Mouse (Mus musculus): ENCODE data around the gene Cenpa.
"Not testable (repeated sequence)": the region's sequence is repeated elsewhere in the genome, so short reads cannot be mapped to it uniquely, and the experiment has no call there.

Gene Cenpa

GRCm38 (mm10) chr5:30681970-30682369, 15.4 kb downstream of the Cenpa start:
- DNase-seq (ENCODE audit: low spot score), result no peak

- no peak for DNase-seq (ENCODE audit: low spot score)
These were observed 16.5 kb downstream of the Cenpa start for GRCm38 (mm10) chr5:30682967-30683600.

GRCm38 (mm10) chr5:30683993-30684392, 17.4 kb downstream of the Cenpa start:
- DNase-seq (ENCODE audit: low spot score), result no peak

GRCm38 (mm10) chr5:30686781-30687180, 20.2 kb downstream of the Cenpa start:
- no peak for DNase-seq (ENCODE audit: low spot score)

- DNase-seq (ENCODE audit: low spot score), result no peak
These were observed 33.9 kb downstream of the Cenpa start for GRCm38 (mm10) chr5:30700361-30701000.

- DNase-seq (ENCODE audit: low spot score), result not testable (repeated sequence)
These were observed 34.8 kb downstream of the Cenpa start for GRCm38 (mm10) chr5:30701373-30701772.

- no peak for DNase-seq (ENCODE audit: low spot score)
These were observed 35.3 kb downstream of the Cenpa start for GRCm38 (mm10) chr5:30701866-30702265.

- peak; percentile 64 for DNase-seq (ENCODE audit: low spot score)
These were observed 43.3 kb downstream of the Cenpa start for GRCm38 (mm10) chr5:30709744-30710383.

- no peak for DNase-seq (ENCODE audit: low spot score)
These were observed 43.9 kb downstream of the Cenpa start for GRCm38 (mm10) chr5:30710486-30710885.

- DNase-seq (ENCODE audit: low spot score), result peak; percentile 37
These were observed 44.8 kb downstream of the Cenpa start, which contains the start of gene Dpysl5 for GRCm38 (mm10) chr5:30711147-30712001. Gene Dpysl5 (plus strand): TSS chr5:30711564.

GRCm38 (mm10) chr5:30712002-30712390, 45.4 kb downstream of the Cenpa start:
- DNase-seq (ENCODE audit: low spot score), result no peak

GRCm38 (mm10) chr5:30712441-30713298, 46.1 kb downstream of the Cenpa start:
- no peak for DNase-seq (ENCODE audit: low spot score)

GRCm38 (mm10) chr5:30713299-30713675, 46.7 kb downstream of the Cenpa start:
- no peak for DNase-seq (ENCODE audit: low spot score)

GRCm38 (mm10) chr5:30713691-30714090, 47.1 kb downstream of the Cenpa start:
- DNase-seq (ENCODE audit: low spot score), result no peak

- DNase-seq (ENCODE audit: low spot score), result no peak
These were observed 49.7 kb downstream of the Cenpa start for GRCm38 (mm10) chr5:30716311-30716710.

- DNase-seq (ENCODE audit: low spot score), result no peak
These were observed 50.9 kb downstream of the Cenpa start for GRCm38 (mm10) chr5:30717506-30717905.

- no peak for DNase-seq (ENCODE audit: low spot score)
These were observed 51.6 kb downstream of the Cenpa start for GRCm38 (mm10) chr5:30717991-30718703.

GRCm38 (mm10) chr5:30721935-30722334, 55.4 kb downstream of the Cenpa start:
- DNase-seq (ENCODE audit: low spot score), result no peak
